Mouse (Mus musculus) spleen, adult 18-20 months (tissue): ENCODE results near the gene Xylb.

Source experiments
- DNase-seq, 2 experiments: peaks; one replicate each; pipeline ENCODE4 v3.0.0; 2022; ENCODE audit warnings: mixed read lengths in 2 of 2

Gene Xylb

DNA sequence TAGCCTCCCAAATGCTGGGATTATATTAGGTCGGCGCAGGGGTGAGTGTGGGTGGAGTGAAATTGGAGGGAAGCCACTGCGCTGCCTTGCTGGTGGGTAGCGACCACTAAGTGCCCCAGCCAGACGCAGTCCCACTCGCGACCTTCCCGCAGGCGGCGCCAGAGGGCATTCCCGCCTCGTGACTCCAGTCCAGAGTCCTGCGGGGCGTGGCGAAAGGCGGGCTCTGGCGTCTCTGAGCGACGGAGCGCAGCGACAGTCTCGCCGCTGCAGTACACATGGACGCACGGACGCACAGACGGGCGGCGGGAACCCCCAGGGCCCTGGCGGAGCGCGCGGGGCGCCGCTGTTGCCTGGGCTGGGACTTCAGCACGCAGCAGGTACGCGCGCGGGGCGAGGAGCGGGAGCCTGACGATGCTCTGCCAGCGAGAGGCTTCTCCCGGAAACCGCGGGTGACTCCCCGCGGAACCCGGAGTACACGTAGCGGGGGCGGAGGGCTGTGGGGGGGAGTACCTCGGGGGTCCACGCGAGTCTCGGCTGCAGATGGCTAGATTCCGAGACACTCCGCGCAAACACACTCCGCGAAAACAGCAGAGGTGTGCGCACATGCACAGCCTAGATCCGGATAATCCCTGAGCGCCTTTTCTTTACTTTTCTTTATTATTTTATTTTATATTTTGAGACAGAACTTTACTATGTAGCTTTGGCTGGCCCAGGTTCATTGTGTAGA, at the start of gene Xylb:
Xylb (plus strand) TSS at position 51 of the 727 bp plus-strand sequence.
- peak; percentile 77 to 92 for DNase-seq

DNA sequence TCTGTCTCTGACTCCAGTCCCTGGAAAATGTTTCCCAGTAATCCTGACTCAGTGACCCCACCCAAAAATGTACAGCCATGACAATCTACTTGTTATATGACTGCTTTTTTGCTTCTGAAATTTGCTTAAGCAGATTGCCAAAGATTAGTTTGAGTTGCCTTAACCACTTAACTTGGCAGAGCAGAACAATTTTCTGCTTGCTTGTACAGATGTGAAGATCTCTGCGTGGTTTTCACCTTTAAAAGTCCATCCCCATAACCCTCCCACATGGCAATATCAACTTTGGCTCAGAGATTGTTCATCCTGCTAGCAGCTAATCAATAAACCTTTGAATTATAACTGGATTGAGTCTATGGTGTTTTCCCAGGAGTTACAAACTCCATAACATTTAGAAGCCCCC, 48.1 kb upstream of the Xylb start:
- no peak for DNase-seq

DNA sequence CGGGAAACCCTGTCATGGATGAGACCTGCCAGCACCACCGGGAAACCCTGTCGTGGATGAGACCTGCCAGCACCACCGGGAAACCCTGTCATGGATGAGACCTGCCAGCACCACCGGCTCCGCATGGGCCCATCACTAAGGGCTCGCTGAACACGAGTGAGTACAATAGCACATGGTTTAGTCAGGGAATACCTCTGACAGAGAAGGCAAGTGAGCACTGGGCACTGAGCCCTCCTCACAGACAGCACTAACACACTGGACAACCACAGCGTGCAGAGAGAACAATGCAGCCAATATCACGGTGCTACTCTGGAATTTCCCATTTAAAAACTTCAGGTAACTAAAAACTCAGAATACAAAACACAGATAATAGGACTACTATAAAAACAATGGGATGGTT, 44.1 kb upstream of the Xylb start:
- DNase-seq: no peak

DNA sequence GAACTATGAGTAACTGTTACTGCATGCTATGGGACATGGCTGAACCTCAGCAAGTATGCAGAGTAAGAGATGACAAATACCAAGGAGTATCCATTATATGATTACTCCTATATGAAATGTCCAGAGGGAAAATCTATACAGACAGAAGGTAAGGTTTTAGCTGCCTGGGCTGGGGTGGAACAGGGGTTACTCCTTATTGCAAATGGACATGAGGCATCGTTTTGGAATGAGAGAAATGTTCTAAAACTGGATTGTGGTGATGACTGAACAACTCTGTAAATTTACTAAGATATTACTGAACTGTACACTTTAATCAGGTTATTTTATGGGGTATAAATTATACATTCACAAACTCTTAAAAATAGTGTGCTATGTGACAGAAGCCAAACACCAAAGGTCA, 38.3 kb upstream of the Xylb start:
- DNase-seq: no peak

GRCm38 (mm10) chr9:119320446-119320845, 36.7 kb upstream of the Xylb start:
- DNase-seq: no peak

DNA sequence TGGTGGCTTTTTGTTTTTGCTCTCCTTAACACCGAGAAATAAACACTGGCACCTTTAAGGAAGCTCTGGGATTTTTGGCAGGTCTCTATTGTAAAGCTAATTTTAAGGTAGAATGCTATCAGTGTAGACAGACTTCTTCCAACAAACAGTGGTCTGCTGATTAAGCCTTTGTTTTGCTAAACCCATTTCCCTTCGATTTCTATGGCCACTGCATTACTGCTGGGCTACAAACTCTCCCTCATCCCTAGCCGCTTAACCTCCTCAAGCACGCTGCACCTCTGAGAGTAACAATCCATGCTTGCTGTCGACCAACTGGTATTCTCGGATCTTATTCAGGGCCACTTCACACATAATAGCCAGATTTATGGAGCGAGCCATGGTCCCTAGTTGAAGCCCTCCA, 36.2 kb upstream of the Xylb start:
- no peak for DNase-seq

GRCm38 (mm10) chr9:119321392-119322229, 35.6 kb upstream of the Xylb start:
- DNase-seq: no peak

- peak; percentile 96 to 98 for DNase-seq
Measured at GRCm38 (mm10) chr9:119322289-119323259, 34.6 kb upstream of the Xylb start, which contains the start of gene Oxsr1. Gene Oxsr1, minus strand, starts transcription at chr9:119322427.

DNA sequence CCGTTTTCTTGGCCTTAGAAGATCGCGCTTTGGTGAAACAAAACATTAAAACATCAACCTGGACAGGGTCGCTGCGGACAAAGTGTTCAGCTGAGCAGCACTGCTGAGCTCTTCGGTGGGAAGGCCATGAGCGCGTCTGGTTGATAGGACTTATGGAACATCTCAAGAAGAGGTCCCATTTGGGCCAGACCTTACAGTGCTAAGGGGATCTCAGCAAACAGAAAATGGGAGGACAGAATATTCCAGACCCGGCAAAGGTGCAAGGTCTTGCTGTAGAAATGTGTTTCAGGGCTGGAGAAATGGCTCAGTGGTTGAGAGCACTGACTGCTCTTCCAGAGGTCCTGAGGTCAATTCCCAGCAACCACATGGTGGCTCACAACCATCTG, 33.9 kb upstream of the Xylb start:
- DNase-seq: no peak

DNA sequence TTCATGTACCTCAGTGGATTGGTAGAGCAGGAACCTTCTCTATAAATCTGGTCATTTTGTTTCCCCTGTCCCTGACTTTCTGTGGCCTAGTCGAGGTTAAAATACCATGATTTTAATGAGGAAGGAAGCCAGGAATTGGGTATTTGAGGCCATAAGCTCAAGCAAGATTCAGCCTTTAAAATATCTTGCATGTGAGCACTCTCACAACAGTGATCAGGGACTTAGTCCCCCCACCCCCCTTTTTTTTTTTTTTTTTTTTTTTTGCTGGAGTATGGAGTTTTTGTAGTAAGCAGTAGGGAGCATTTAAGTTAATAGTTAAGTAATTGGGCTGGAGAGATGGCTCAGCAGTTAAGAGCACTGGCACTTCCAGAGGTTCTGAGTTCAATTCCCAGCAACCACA, 33.1 kb upstream of the Xylb start:
- no peak for DNase-seq

- no peak for DNase-seq
Measured at GRCm38 (mm10) chr9:119328488-119328887, 28.7 kb upstream of the Xylb start.

DNA sequence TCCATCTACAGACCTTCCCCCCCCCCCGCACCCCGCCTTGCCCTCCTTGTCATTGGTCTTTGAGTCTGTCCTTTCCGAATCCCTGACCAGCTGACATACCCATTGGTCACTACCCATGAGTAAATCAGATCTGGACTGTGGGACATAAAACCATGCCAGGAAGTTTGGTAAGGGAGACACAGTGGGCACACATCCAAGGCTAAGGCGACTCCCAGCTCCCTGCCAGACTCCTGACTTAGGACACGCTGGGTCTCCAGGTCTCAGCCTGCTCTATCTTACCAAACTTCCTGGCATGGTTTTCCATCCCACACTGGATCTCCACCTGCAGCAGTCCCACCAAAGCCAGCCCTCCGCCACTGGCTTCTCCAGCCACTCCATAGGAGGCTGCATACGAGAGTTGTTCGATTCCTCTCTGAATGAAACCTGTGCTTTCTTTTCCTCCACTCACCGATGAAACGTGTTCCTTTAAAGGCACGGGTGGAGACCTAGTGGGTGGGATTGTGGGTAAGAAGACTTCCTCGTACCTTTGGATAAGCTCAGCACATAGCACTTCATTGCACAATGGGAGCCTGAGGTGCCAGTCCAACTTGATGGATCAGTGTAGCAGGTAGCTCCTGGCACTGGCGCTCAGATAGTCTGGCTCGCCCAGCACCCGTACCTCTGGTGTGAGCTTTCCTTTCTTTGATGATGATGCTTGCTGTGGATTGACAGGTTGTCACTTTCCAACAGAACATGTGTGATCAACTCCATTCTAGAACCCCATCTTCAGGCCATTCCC, 26.8 kb upstream of the Xylb start:
- DNase-seq: no peak

DNA sequence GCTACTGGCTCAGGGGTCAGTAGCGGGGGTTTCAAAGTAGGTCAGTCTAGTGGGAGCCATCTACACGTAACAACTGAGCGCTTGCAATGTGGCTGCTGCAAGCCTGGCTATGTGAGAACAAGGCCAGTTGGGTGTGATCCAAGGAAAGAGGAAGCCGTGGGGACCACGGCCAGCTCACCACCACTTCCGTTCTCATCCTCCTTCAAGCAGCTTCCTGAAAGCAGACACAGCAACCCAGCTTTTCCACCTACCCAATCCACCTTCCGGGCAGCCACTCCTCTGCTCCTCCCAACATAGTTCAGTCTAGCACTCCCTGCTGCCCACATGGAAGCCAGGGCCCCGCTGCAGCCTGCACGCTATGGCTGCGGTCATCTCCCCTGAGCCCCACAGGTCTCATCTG, 22.9 kb upstream of the Xylb start:
- DNase-seq: peak; percentile 33

- no peak for DNase-seq
Measured at GRCm38 (mm10) chr9:119334834-119335233, 22.3 kb upstream of the Xylb start.

- DNase-seq: no peak
Measured at GRCm38 (mm10) chr9:119335571-119335970, 21.6 kb upstream of the Xylb start.

DNA sequence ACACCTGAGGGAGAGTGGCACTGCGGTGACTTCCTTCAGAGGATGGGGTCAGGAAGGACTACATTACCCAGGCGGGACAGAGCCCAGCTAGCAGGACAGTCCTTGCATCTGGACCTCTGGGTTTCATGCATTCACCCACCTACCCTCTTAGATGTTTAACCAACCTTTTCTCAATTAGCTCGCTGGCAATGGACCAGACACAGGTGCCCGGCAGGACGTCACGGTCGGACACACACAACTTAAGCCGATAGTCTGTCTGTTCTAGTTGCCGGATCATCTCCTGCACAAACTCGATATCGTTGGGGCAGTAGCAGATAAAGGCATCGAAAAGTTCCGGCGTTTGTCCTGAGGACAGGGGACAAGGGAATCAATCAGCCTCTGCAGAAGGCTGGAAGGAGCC, 19.3 kb upstream of the Xylb start:
- DNase-seq: no peak

- DNase-seq: no peak
Measured at GRCm38 (mm10) chr9:119338350-119338749, 18.8 kb upstream of the Xylb start.

DNA sequence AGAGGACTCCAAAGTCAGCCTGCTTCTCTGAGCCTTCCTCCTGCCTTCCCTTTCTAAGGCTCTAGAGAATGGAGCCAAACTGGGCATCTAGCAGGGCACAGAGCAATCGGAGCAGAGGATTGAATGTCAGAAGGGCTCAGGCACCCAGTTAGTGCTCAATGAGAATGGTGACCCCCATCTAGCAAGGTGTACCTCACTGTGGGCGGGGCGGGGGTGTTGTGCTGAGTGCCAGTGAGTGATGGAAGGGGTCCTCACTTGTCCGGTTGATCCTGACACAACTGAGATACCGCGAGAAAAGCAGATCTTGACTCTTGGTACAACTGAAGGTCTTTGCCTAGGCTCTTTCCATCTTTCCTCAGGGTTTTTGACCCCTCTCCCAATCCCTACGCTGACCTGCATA, 18.1 kb upstream of the Xylb start:
- DNase-seq: no peak

DNA sequence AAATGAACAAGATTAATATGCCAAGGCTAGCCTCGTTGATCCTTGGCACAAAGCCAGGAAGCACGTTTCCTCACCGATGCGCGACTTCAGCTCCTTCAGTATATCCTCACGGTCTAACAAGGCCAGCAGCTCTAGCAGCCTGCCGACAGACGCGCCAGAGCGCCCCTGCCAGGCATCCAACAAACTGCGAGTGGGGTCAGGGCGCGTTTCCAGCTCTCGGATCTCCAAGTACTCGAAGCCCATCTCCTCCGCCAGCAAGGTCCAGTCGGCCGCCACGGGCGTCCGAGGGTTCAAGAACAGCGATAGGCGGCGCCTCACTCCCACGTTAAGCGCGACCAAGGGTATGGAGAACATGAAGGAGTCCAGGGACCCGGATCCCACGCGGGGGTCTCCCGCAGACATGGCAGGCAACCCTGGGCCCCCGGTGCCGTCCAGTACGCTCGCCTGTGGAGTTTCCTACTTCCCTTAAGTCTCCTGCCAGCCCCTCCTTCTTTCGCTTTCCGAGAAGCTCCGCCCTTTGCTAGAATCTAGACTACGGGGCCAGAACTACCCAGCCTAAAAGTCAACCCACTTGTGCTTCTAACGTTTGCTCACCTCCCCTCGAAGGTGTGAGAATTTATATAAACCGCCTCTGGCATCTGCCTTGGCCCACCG, 17.5 kb upstream of the Xylb start, which contains the start of gene Acaa1a:
Acaa1a (plus strand) TSS at position 119 of the 654 bp plus-strand sequence.
- DNase-seq: peak; percentile 54 to 68

DNA sequence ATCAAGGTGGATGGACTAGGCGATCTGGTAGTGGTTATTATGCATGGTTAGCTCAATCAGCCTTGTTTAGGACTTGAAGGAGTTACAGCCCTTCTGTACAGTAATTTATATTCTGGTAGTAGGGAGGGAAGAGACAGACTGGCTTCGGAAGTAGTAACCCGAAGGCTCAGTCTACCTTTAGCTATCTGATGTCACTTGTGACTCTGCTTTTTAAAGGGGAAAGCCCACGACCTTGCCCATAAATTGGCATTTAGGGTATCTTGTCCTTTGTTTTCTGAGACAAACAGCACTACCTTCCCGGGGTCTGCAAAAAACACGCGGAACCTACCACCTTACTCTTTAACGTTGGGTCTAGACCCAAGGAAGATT, 17.0 kb upstream of the Xylb start:
- no peak for DNase-seq
